Mouse (Mus musculus): ENCODE data around the gene Agpat3.

Gene Agpat3

DNA sequence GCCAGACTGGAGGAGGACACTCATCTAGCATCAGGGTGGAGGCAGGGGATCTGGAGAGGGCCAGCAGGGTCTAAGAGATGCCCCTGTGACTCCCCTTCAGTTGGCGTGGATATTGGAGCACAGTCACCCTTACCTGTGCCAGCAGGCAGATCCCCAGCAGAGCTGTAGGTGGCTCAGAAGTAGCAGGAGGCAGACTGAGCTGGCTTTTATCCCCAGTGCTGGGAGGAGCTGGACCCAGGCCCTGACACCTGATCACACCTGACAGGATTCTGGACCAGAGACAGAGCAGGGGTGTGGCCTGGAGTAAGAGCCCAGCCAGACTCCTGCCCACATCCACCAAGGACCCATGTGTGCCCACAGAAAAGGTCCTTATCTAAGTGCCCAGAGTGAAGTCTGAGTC is 31.8 kb downstream of the Agpat3 start:
- CTCF ChIA-PET: interaction anchor here in 1 of 4 experiments (1.1 kb wide), 1 partner anchor 41 kb away, joined by 3 read pairs; no protein-coding TSS in a partner anchor

DNA sequence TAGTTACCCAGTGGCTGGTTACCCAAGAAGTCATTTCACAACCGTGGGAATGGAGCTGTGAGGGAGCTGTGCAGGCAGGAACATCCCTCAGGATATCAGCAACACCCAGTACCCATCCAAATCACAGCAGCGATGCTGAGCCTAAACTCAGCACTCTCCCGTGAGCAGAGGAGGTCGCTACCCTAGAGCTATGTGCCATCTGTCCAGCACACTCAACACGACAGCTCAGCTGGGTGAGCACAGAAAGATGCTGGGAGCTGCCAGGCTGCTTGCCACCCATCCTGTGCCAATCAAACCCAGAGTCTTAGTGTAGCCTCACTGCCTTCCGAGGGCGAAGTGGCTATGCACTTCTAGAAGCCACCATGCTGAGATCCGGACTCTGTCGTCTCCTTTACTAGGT is 32.3 kb downstream of the Agpat3 start:
- CTCF ChIA-PET: interaction anchor here in 2 of 4 experiments (1.0 to 1.1 kb wide), 2 partner anchors 40 to 72 kb away, joined by 3 read pairs; no protein-coding TSS in a partner anchor
- POLR2A ChIA-PET: interaction anchor here in 1 of 4 experiments (1.5 kb wide), 1 partner anchor 72 kb away, joined by 3 read pairs; no protein-coding TSS in a partner anchor

More for the DNA sequence above, 31.8 kb downstream of the Agpat3 start:
- POLR2A ChIA-PET: interaction anchor here in 3 of 4 experiments (0.6 to 1.6 kb wide), 7 partner anchors 8 to 77 kb away, joined by 3 to 6 read pairs (median 4); no protein-coding TSS in a partner anchor

DNA sequence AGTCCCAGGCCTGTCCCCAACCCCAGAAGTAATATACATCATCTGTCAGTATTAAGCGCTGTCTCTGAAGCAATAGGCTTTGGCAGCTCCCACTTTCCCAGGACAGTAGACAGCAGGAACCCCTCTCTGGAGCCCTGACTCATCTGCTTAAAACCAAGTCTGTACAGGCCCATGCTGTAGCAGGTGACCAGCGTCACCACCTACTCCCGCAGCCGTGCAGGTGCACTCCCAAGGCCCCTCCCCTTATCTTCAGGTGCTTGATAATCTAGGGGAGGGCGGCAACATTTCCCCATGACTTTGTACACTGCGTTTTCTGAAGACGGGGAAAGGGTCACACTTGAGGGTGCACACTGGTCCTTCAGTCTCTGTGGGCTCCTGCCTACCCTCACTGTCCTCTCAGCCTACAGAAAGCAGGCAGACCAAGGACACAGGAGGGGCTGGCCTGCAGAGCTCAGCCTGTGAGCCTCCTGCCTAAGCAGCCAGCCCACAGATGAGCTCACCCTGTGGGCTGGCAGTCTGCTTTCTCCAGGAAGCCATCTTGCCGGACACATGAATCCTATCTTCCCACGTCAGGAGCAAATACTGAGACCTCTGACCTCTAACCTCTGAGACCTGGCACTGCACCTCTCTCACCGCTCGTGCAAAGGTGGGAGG is 34.9 kb downstream of the Agpat3 start:
- POLR2A ChIA-PET: interaction anchor here in 2 of 4 experiments (0.7 to 3.9 kb wide), 7 partner anchors 9 to 1198 kb away, joined by 3 to 19 read pairs (median 3); no protein-coding TSS in a partner anchor
- CTCF ChIA-PET: interaction anchor here in 2 of 4 experiments (0.5 to 1.5 kb wide), 2 partner anchors 46 to 75 kb away, joined by 4 read pairs; no protein-coding TSS in a partner anchor

DNA sequence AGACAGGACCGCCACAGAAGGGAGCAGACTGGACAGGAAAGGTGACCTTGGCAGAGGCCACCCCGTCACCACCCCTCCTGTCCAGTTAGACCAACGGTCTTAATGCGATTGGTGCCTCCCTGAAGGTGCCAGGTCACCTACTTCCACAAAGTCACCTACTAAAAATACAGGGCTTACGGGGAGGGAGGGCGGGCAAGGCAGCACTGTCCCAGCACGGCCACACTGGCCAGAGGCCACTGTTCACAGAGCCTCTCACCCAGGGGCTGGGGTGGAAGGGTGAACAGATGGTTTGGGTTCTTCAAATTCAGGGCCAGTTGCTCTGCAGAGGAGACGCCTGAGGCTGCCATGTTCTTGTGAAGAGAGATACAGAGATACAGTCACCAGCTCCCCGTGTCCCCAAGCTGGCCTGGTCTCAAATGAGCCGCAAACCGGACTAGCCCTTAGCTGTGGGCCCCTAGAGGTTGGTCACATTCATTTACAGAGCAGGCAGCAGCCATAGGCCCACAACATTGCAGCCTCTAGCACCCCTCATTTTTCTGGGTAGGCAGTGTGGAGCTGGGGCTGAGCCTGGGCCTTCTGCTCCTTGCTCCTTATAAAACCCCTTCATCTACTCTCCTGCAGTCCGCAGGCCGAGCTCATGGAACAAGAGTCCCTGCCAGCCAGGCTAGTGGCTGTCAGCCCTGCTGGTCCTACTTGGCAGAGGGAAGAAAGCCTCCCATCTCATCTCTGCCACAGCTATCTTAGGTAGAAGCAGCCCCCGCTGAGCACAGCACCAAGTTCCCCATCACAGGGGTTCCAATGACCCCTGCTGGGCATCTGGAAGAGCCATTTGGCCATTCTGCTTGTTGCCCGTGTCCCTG is 35.8 kb downstream of the Agpat3 start:
- CTCF ChIA-PET: interaction anchor here in 2 of 4 experiments (0.5 to 0.9 kb wide), 2 partner anchors 47 to 75 kb away, joined by 3 to 4 read pairs; no protein-coding TSS in a partner anchor
- POLR2A ChIA-PET: interaction anchor here in 2 of 4 experiments (0.8 to 3.9 kb wide), 6 partner anchors 10 to 1197 kb away, joined by 3 to 19 read pairs (median 3); no protein-coding TSS in a partner anchor

DNA sequence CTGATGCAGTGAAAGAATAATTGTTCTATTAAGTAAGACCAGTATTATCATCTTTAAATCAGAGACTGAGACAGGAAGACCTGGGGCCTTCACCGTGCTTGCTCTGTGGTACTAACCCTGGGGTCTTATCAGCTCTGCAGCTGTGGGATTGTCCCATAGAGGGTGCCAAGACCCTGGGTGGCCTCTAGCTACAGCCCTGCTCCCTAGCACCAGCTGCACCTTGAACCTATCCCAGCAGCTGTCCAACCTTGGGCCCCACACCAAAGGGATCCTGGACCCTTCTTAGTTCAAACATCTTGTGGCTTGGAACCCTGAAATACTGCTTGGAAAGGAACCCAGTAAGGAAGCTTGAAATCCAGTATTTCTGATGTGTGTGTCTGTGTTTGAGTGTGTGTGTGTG is 37.1 kb downstream of the Agpat3 start:
- CTCF ChIA-PET: interaction anchor here in 1 of 4 experiments (0.7 kb wide), 1 partner anchor 55 kb away, joined by 3 read pairs; no protein-coding TSS in a partner anchor
- POLR2A ChIA-PET: interaction anchor here in 2 of 4 experiments (0.7 to 3.9 kb wide), 5 partner anchors 8 to 50 kb away, joined by 3 to 19 read pairs (median 4); no protein-coding TSS in a partner anchor

DNA sequence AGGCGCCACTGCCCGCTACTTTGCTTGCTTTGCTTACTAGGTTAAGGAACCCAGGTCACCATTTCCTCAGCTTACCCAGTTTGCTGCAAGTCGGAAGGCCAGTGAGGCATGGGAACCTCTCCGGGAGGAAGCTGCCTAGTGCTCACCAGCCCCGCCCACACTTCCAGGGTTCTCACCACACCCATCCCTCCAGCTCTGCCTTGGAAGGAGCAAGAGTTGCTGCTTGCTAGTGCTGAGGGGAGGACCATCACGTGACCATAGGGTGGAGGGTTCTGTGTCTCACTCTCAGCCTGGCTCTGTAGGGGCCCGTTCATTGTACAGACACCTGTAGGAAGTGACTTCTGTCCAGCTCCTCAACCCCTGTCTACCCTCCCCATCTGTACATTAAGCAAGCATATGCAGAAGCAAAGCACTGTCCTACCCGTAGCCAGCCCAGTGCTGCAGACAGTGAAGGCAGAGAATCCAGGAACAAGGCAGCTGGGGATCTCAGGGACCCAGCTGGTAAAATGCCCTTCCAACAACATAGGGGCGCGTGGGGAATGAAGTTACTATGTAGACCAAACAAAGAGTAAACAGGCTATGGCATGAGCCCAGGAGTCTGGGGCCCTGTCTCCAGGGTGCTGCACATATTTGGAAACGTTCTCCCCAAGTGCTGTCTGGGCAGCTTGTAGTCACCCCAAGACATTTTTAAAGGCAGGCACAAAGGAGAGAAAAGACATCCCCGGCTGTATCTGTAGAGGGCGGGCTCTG is 40.2 kb downstream of the Agpat3 start:
- ChIA-PET POLR2A (interaction anchor here (0.5 to 3.0 kb wide), 31 partner anchors 9 to 641 kb away, joined by 3 to 55 read pairs (median 4); partner anchors contain the start of gene Pdxk (in 1 of the 4)), CTCF (interaction anchor here in 3 of 4 experiments (0.6 to 2.9 kb wide), 22 partner anchors 11 to 293 kb away, joined by 3 to 15 read pairs (median 3); partner anchors contain the start of gene Rrp1 (in 2 of the 3))

DNA sequence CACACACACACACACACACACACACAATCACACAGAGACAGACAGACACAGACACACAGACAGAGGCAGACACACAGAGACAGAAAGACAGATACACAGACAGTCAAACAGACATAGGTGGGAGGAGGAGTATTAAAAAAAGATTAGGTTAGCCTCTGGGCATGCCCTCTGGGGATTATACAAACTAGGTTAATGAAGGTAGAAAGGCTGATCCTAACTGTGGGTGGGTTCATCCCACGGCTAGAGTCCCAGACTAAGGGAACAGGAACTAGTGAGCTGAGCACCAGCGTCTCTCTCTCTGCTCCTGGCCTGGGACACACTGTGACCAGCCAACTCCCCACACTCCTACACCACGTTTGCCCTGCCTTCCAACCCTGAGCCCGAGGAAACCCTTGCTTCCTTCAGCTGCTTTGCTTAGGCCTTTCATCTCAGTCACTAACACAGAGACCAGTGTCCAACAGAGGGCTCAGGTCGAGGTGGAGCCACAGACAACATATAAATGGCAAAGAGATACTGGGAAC is 41.5 kb downstream of the Agpat3 start:
- CTCF ChIA-PET: interaction anchor here in 1 of 4 experiments (1.0 kb wide), 1 partner anchor 12 kb away, joined by 4 read pairs; no protein-coding TSS in a partner anchor

DNA sequence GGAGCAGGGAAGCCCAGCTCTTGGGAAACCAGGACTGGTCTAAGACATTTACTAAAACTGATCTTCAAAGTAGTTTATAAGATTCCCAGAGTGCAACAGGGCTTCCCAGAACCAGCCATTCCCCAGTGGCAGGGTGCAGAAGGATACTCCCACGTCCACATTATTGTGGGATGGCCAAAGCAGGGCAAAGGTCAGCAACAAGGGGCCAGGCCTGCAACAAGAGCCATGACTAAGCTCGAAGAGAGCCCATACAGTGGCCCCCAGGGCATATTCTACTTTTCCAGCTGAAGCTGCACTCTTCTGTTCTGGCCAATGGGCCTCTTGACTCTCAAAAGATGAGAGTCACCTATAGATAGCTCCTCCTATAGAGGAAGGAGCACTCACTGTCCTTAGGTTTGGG is 43.7 kb downstream of the Agpat3 start:
- ChIA-PET CTCF (interaction anchor here in 2 of 4 experiments (1.0 to 1.2 kb wide), 2 partner anchors 83 to 87 kb away, joined by 3 to 5 read pairs; no protein-coding TSS in a partner anchor), POLR2A (no interaction called here)

More for the DNA sequence above, 41.5 kb downstream of the Agpat3 start:
- POLR2A ChIA-PET: interaction anchor here in 3 of 4 experiments (0.6 to 3.0 kb wide), 6 partner anchors 10 to 400 kb away, joined by 3 to 17 read pairs (median 4); no protein-coding TSS in a partner anchor

DNA sequence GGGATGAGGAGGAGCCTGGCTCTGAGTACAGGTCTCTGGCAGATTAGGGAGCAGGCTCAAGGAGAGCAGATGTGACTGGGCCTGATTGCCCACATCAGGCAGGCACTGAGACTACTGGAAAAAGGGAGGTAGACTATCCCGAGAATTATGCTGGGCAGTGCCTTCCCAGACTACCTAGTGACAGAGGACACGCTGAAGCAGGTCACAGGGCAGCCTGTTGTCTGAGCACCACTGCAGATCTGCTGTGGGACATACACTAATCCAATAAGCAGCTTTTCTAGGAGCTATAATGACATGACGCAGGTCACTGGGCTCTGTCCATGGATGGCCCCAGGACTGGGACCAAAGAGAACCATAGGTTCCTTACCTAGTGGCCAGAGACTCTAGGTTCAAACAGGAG is 44.9 kb downstream of the Agpat3 start:
- CTCF ChIA-PET: no interaction called here
- POLR2A ChIA-PET: interaction anchor here in 1 of 4 experiments (0.9 kb wide), 1 partner anchor 16 kb away, joined by 3 read pairs; no protein-coding TSS in a partner anchor

DNA sequence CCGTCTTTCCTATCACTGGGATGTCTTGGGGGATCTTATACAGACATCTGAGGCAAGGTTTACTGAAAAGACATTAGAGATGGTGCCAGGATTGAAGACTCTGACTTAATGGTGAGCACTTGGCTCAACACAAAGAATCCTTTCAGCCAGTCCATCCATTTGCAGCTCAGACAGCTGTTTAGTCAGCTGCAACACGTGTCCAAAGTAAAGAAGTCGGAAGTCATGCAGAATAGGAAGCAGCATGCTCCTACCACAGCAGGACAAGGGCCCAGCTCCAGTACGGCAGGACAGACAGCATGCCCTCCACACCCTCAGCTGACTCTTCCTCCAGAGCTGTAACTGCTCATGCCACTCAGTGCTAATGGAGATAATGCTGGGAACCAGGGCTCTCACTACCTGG is 46.3 kb downstream of the Agpat3 start:
- POLR2A ChIA-PET: interaction anchor here in 2 of 4 experiments (0.6 to 2.0 kb wide), 3 partner anchors 9 to 121 kb away, joined by 3 to 5 read pairs (median 3); partner anchors contain the start of gene Pwp2 (in 1 of the 2)
- CTCF ChIA-PET: no interaction called here

DNA sequence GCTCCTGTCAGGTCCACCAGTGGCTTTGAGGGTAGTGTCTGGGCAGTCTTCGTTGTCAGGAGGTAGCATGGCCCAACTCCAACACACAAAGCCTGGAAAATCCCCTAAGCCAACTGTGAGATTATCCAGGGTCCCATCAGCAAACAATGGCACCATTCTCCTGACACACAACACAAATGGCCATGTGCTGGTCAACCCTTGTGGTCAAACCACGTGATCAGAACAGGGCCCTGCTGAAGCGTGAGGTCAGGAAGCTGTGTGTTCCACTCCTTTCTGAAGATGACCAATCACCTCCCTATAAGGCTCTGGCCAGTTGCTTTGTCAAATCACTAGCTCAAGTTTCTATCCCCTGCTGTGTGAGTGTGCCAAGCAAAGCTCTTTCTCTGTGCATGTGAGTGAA is 47.3 kb downstream of the Agpat3 start:
- ChIA-PET POLR2A (interaction anchor here in 1 of 4 experiments (0.9 to 2.0 kb wide), 3 partner anchors 16 to 27 kb away, joined by 3 to 5 read pairs (median 3); no protein-coding TSS in a partner anchor), CTCF (interaction anchor here in 1 of 4 experiments (0.7 kb wide), 2 partner anchors 21 to 24 kb away, joined by 4 to 7 read pairs; no protein-coding TSS in a partner anchor)

DNA sequence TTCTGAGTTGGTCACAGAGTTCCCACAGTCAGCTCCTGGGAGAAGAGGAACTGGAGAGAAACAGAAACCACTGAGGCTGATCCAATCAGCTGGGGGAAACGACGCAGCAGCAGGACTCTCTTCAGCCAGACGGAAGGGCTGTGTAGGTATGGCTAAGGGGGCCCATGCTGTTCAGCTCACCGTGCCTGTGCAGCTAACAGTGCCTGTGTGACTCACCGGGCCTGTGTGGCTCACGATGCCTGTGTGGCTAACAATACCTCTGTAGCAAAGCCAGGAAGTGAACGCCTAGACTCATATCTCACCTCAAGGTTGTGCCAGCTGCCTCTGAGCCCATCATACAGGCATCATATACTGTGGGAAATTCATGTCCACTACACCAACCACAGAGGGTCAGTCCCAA is 48.6 kb downstream of the Agpat3 start:
- ChIA-PET POLR2A (no interaction called here), CTCF (no interaction called here)

DNA sequence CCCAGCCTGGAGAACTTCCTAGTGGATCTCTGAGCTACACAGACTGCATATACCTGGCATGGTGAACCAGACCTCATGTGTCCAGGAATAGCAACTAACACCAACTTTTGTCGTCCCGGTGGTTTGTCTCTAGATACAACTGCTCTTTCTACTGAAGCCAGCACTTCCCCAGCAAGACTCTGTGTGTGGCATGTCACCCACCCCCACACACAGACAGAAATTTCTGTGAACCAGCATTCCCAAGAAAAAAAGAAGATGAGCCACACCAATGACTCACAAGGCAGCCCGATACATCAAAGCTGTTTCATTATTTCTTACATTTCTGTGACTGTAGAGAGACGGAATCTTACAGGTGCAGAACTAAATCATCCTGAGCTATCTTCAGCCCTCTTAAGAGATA is 52.2 kb downstream of the Agpat3 start:
- POLR2A ChIA-PET: interaction anchor here in 2 of 4 experiments (0.5 to 1.6 kb wide), 2 partner anchors 12 to 46 kb away, joined by 6 to 8 read pairs; no protein-coding TSS in a partner anchor
- CTCF ChIA-PET: interaction anchor here in 1 of 4 experiments (0.7 kb wide), 1 partner anchor 115 kb away, joined by 3 read pairs; the partner anchor contains the start of gene Pwp2

DNA sequence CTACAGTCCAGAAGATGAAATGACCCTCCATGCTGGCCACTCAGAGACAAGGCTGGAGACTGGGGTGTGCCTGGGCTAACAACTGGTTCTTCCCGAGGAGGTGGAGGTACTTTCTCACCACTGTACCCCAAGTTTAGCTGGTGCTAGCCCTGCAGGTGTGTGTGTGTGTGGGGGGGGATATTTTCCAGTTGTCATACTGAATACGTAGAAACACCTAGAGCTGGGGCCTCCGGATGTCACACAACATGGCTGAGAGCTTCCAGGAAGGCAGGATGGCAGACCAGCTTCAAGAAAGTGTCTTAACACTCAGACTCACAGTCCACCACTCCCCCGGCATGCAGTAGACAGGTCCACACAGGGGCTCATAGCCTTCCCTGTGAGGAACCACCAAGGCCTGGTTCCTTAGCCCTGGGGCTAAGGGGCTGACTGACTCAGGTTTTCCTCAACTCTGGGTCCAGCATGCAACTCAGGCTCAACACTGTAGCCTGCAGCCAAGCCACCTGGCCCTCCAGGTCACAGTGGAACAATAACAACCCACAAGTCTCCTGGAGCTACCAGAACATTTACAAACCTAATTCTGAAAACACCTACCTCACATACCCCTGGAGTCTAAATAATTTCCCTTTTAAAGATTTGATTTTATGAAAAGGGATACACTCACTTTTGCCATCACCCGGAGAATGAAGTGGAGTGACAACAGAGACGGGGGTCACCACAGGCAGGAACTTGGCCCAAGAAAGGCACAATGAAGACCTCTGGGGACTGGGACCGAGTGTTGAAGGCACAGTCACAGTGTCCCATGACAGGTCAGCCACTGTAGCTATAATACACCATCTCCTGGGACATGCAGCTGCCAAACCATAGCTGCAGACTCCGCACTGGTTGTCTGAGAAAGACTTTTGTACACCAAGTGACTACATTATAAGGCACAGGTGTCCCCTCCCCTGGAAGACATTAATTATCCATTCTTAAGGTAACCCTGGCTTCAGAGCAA is 53.3 kb downstream of the Agpat3 start:
- POLR2A ChIA-PET: interaction anchor here in 3 of 4 experiments (0.5 to 2.1 kb wide), 7 partner anchors 11 to 48 kb away, joined by 3 to 8 read pairs (median 4); no protein-coding TSS in a partner anchor
- CTCF ChIA-PET: no interaction called here

DNA sequence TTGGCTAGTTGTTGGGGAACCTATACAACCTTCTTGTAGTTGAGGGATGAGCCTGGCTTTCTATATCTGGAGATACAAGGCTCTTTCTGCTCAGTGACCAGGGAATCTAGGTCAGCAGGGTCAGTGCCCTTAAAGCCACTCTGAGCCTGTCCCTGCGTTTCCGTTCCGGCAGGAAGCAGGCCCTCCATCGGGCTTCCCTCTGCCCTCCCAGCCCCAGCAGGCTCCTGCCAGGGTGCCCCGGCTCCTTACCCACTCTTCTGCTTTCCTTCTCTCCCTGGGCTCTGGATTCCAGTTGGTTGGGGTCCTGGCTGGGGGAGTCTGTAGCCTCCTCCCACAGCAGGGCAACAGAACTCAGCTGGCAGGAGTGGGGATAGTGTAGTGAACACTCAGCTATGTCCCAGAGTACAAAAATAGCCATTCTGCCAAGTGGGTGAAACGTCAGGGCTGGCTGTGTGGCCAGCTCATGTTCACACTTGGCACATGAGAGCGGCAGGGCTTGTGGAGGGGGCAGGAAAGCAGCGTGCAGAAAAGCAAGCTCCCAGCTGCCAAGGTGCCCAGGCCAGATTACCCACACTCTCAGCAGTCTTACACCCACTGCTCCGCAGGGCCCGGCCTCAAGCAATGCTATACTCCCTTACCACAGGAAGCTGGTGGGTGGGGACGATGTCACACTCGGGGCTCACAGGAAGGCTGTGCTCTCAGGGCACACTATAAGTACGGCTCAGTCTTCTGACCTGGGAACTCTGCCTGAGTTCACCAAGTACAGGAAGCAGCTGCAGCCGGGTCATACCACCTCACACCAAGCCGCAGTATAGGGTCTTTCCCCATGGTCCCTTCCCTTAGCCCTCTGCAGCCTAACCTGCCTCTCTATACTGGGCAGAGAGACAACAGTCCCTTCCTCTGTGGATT is 54.5 kb downstream of the Agpat3 start:
- ChIA-PET POLR2A (interaction anchor here in 3 of 4 experiments (0.6 to 2.1 kb wide), 10 partner anchors 13 to 690 kb away, joined by 3 to 6 read pairs (median 3); no protein-coding TSS in a partner anchor), CTCF (interaction anchor here in 2 of 4 experiments (0.5 to 1.1 kb wide), 2 partner anchors 98 to 129 kb away, joined by 3 to 4 read pairs; no protein-coding TSS in a partner anchor)
